ENCODE assay signal across 17 mouse cellular contexts in genomic region chr3:100419962-100420690, GRCm38 (mm10).
DNase-seq lines count a peak whose midpoint lies in the region; ATAC-seq and TF ChIP-seq lines count a peak whose summit lies in the region.
"Had no signal": no experiment of that assay in that cellular context is flagged by ENCODE, and none has a peak within 500 bp of the region (broad histone marks: within the 10 kb centered on the region; RNA-seq: fewer than 3 reads in every experiment).

No protein-coding gene starts in this region.

- H3K27ac ChIP-seq in left cerebral cortex, adult 2 months: peak overlapping the region; percentile 53; the same call in 1 of the 2 replicates
- H3K27ac ChIP-seq: embryonic facial prominence, embryonic 15.5 days; forebrain, embryonic 15.5 days; hindbrain, embryonic 10.5 days; hindbrain, embryonic 14.5 days had no signal

- intact Hi-C loops in left cerebral cortex, adult 2 months (cut with DNase I): loop anchor here (2.0 to 10.0 kb wide), 3 partner anchors 55 to 265 kb away; partner anchors contain the start of gene Man1a2
- intact Hi-C loops in left cerebral cortex, postnatal 14 days (cut with DNase I): loop anchor here (5.0 kb wide), 3 partner anchors 63 to 137 kb away; partner anchors contain the start of gene Tent5c

- ATAC-seq in granulocyte monocyte progenitor cell, adult 5-6 weeks (replicated peaks; ENCODE audit: poor library complexity, severe bottlenecking): peak; percentile 54
- ATAC-seq: forebrain, embryonic 15.5 days had no signal

- no peak overlapping the region for H3K4me3 ChIP-seq in left cerebral cortex, adult 2 months
- H3K4me3 ChIP-seq: embryonic facial prominence, embryonic 15.5 days; erythroblast, embryonic 14.5 days; forebrain, embryonic 15.5 days; heart, embryonic 12.5 days; hindbrain, embryonic 10.5 days had no signal

- TF ChIP-seq CTCF in left cerebral cortex, adult 2 months (IDR thresholded peaks at IDR 0.05): no peak

- no peak for DNase-seq in left cerebral cortex, adult 2 months (ENCODE audit: extremely low spot score in 1 of 2, low spot score in 2 of 2)
- DNase-seq in left cerebral cortex, postnatal 14 days (ENCODE audit: low spot score in 2 of 2): no peak
- peak; percentile 34 for DNase-seq in ES-CJ7 (ENCODE audit: low read depth, low spot score)
- DNase-seq in ZHBTc4 (ENCODE audit: low read depth, low spot score): peak; percentile 53
- DNase-seq in heart, adult 11 months: no peak
- DNase-seq in thymus, postnatal 25 days: no peak
- DNase-seq: adrenal gland, postnatal 14 days; cerebellum, adult 2 months; cerebellum, postnatal 10 days; embryo, embryonic 11 days had no signal

Comparison
In these comparisons a context has a peak if more than half of its experiments do, and no peak if none do; other contexts are left out.
1. DNase-seq: peak in ES-CJ7 (single experiment) and ZHBTc4 (single experiment); none in left cerebral cortex, adult 2 months (0 of 2), left cerebral cortex, postnatal 14 days (0 of 2), heart, adult 11 months (single experiment) and thymus, postnatal 25 days (single experiment).